Mouse (Mus musculus): ENCODE results near the gene Flt3.

- TF ChIP-seq HCFC1 (IDR thresholded peaks at IDR 0.05; ENCODE audit: low read depth, low read length) = no peak
- no peak for TF ChIP-seq USF1 (IDR thresholded peaks at IDR 0.05; ENCODE audit: low read depth, low read length)
- no peak for TF ChIP-seq CTCF (conservative IDR thresholded peaks at IDR 0.05 in 1 of 2, IDR thresholded peaks at IDR 0.05 in 1 of 2; ENCODE audit: low read depth in 2 of 2, low read length in 2 of 2)
- TF ChIP-seq EP300 (IDR thresholded peaks at IDR 0.05; ENCODE audit: low read length) = no peak
- no peak for TF ChIP-seq MAX (IDR thresholded peaks at IDR 0.05; ENCODE audit: low read length)
- no peak for TF ChIP-seq MAZ (IDR thresholded peaks at IDR 0.05; ENCODE audit: low read depth, low read length)
- TF ChIP-seq POLR2A (IDR thresholded peaks at IDR 0.05; ENCODE audit: low read depth, low read length) = no peak
Observed at GRCm38 (mm10) chr5:147370276-147370675, 30.0 kb downstream of the Flt3 start.
